Mouse (Mus musculus): ENCODE results near the gene Stard13. TPM values are rescaled to one million over a fixed set of nuclear protein-coding genes. Genes with fewer than 3 reads are reported as not detected.

Gene Stard13
- polyA plus RNA-seq, 1 experiment, result 7.4 TPM

- DNase-seq (ENCODE audit: extremely low spot score in 1 of 2, low spot score in 1 of 2), result peak in 1 of 2 experiments; percentile 33
Observed at GRCm38 (mm10) chr5:151066016-151066415, 167.6 kb downstream of the Stard13 start.

GRCm38 (mm10) chr5:151065228-151065627 lies 168.4 kb downstream of the Stard13 start:
- no peak for DNase-seq (ENCODE audit: extremely low spot score in 1 of 2, low spot score in 1 of 2)

- no peak for DNase-seq (ENCODE audit: extremely low spot score in 1 of 2, low spot score in 1 of 2)
Observed at GRCm38 (mm10) chr5:151061942-151062341, 171.7 kb downstream of the Stard13 start.

- DNase-seq (ENCODE audit: extremely low spot score in 1 of 2, low spot score in 1 of 2), result peak in 1 of 2 experiments; percentile 30
Observed at GRCm38 (mm10) chr5:151060476-151060875, 173.2 kb downstream of the Stard13 start.

GRCm38 (mm10) chr5:151059772-151060171 lies 173.9 kb downstream of the Stard13 start:
- DNase-seq (ENCODE audit: extremely low spot score in 1 of 2, low spot score in 1 of 2), result peak; percentile 46 to 78

GRCm38 (mm10) chr5:151059352-151059751 lies 174.3 kb downstream of the Stard13 start:
- DNase-seq (ENCODE audit: extremely low spot score in 1 of 2, low spot score in 1 of 2), result no peak

GRCm38 (mm10) chr5:151057716-151058115 lies 175.9 kb downstream of the Stard13 start:
- DNase-seq (ENCODE audit: extremely low spot score in 1 of 2, low spot score in 1 of 2), result no peak

- no peak for DNase-seq (ENCODE audit: extremely low spot score in 1 of 2, low spot score in 1 of 2)
Observed at GRCm38 (mm10) chr5:151056920-151057294, 176.7 kb downstream of the Stard13 start.

GRCm38 (mm10) chr5:151056255-151056919 lies 177.2 kb downstream of the Stard13 start:
- DNase-seq (ENCODE audit: extremely low spot score in 1 of 2, low spot score in 1 of 2), result peak; percentile 30 to 53

- no peak for DNase-seq (ENCODE audit: extremely low spot score in 1 of 2, low spot score in 1 of 2)
Observed at GRCm38 (mm10) chr5:151055426-151056090, 178.1 kb downstream of the Stard13 start.

- DNase-seq (ENCODE audit: extremely low spot score in 1 of 2, low spot score in 1 of 2), result no peak
Observed at GRCm38 (mm10) chr5:151054743-151055114, 178.9 kb downstream of the Stard13 start.

- no peak for DNase-seq (ENCODE audit: extremely low spot score in 1 of 2, low spot score in 1 of 2)
Observed at GRCm38 (mm10) chr5:151054100-151054742, 179.4 kb downstream of the Stard13 start.

- no peak for DNase-seq (ENCODE audit: extremely low spot score in 1 of 2, low spot score in 1 of 2)
Observed at GRCm38 (mm10) chr5:151053190-151053589, 180.4 kb downstream of the Stard13 start.

GRCm38 (mm10) chr5:151052331-151052730 lies 181.3 kb downstream of the Stard13 start:
- no peak for DNase-seq (ENCODE audit: extremely low spot score in 1 of 2, low spot score in 1 of 2)

- no peak for DNase-seq (ENCODE audit: extremely low spot score in 1 of 2, low spot score in 1 of 2)
Observed at GRCm38 (mm10) chr5:151047488-151047887, 186.1 kb downstream of the Stard13 start.

GRCm38 (mm10) chr5:151046917-151047316 lies 186.7 kb downstream of the Stard13 start:
- DNase-seq (ENCODE audit: extremely low spot score in 1 of 2, low spot score in 1 of 2), result no peak

- peak in 1 of 2 experiments; percentile 42 for DNase-seq (ENCODE audit: extremely low spot score in 1 of 2, low spot score in 1 of 2)
Observed at GRCm38 (mm10) chr5:151046131-151046530, 187.5 kb downstream of the Stard13 start.

GRCm38 (mm10) chr5:151042911-151043310 lies 190.7 kb downstream of the Stard13 start:
- no peak for DNase-seq (ENCODE audit: extremely low spot score in 1 of 2, low spot score in 1 of 2)

- DNase-seq (ENCODE audit: extremely low spot score in 1 of 2, low spot score in 1 of 2), result no peak
Observed at GRCm38 (mm10) chr5:151037871-151038270, 195.8 kb downstream of the Stard13 start.

- DNase-seq (ENCODE audit: extremely low spot score in 1 of 2, low spot score in 1 of 2), result no peak
Observed at GRCm38 (mm10) chr5:151034715-151035512, 198.7 kb downstream of the Stard13 start.

- no peak for DNase-seq (ENCODE audit: extremely low spot score in 1 of 2, low spot score in 1 of 2)
Observed at GRCm38 (mm10) chr5:151028906-151029305, 204.7 kb downstream of the Stard13 start.

All from frontal cortex, adult 2 months (tissue).